9 mouse cellular contexts compared by ENCODE assay signal in genomic region chr3:54156316-54157000, GRCm38 (mm10). TPM values are rescaled to one million over a fixed set of nuclear protein-coding genes. Genes with fewer than 3 reads are reported as not detected.
DNase-seq lines count a peak whose midpoint lies in the region; ATAC-seq and TF ChIP-seq lines count a peak whose summit lies in the region.
"Had no signal": no experiment of that assay in that cellular context is flagged by ENCODE, and none has a peak within 500 bp of the region (broad histone marks: within the 10 kb centered on the region; RNA-seq: fewer than 3 reads in every experiment).

No protein-coding gene starts in this region.

- no peak for ATAC-seq in kidney, embryonic 16.5 days (ENCODE audit: low FRiP score, low TSS enrichment)
- peak; percentile 12; the same call in 1 of the 2 replicates for ATAC-seq in hindbrain, embryonic 12.5 days (ENCODE audit: low FRiP score)
- ATAC-seq in liver, postnatal 0 days: no peak
- no peak for ATAC-seq in stomach, postnatal 0 days (ENCODE audit: low FRiP score, low TSS enrichment)
- ATAC-seq: Patski had no signal

- no peak for DNase-seq in kidney, adult 8-10 months
- DNase-seq in embryo, embryonic 11 days: peak; percentile 35
- no peak for DNase-seq in liver, postnatal 0 days
- DNase-seq in stomach, postnatal 0 days (ENCODE audit: low spot score): peak; percentile 13
- no peak for DNase-seq in spleen, postnatal 14 days (ENCODE audit: low spot score in 2 of 2)
- DNase-seq in adrenal gland, adult 8-10 months: no peak

- H3K9me3 ChIP-seq in kidney, embryonic 16.5 days (ENCODE audit: low read length): no peaks in the 10 kb centered on the region
- no peaks in the 10 kb centered on the region for H3K9me3 ChIP-seq in hindbrain, embryonic 12.5 days (replicated peaks)
- H3K9me3 ChIP-seq in liver, postnatal 0 days (ENCODE audit: low read length): no peaks in the 10 kb centered on the region
- no peaks in the 10 kb centered on the region for H3K9me3 ChIP-seq in stomach, postnatal 0 days (ENCODE audit: control insufficient read depth, low read length)

- H3K9ac ChIP-seq in kidney, embryonic 16.5 days (replicated peaks; ENCODE audit: low read length): peak overlapping the region; percentile 58
- peak overlapping the region; percentile 51 for H3K9ac ChIP-seq in hindbrain, embryonic 12.5 days
- H3K9ac ChIP-seq in liver, postnatal 0 days (replicated peaks): no peak overlapping the region
- H3K9ac ChIP-seq in stomach, postnatal 0 days (ENCODE audit: low read length): peak overlapping the region; percentile 38

- TF ChIP-seq CTCF in liver, postnatal 0 days (IDR thresholded peaks at IDR 0.05; ENCODE audit: low read depth): no peak
- no peak for TF ChIP-seq CTCF in stomach, postnatal 0 days (IDR thresholded peaks at IDR 0.05; ENCODE audit: low read depth)

- 0% methylated on average over 28 of the region's 28 CpGs for whole genome bisulfite sequencing in kidney, embryonic 16.5 days
- under 1% methylated on average over 28 of the region's 28 CpGs for WGBS in hindbrain, embryonic 12.5 days
- 2% methylated on average over 28 of the region's 28 CpGs for WGBS in liver, postnatal 0 days (ENCODE audit: insufficient replicate concordance)
- WGBS in stomach, postnatal 0 days: under 1% methylated on average over 28 of the region's 28 CpGs

- no peak for TF ChIP-seq EP300 in liver, postnatal 0 days (IDR thresholded peaks at IDR 0.05; ENCODE audit: low read depth)
- TF ChIP-seq EP300 in stomach, postnatal 0 days (optimal IDR thresholded peaks at IDR 0.05): no peak

- H3K4me3 ChIP-seq in kidney, embryonic 16.5 days (ENCODE audit: low read length): peak overlapping the region; percentile 50
- H3K4me3 ChIP-seq in hindbrain, embryonic 12.5 days: peak overlapping the region; percentile 54
- H3K4me3 ChIP-seq in liver, postnatal 0 days (ENCODE audit: low read depth, low read length): peak overlapping the region; percentile 8; the same call in 1 of the 2 replicates
- H3K4me3 ChIP-seq in stomach, postnatal 0 days (ENCODE audit: low read depth, low read length): peak overlapping the region; percentile 42

- H3K4me1 ChIP-seq in kidney, embryonic 16.5 days (ENCODE audit: insufficient read depth, low read length): peaks cover 20% of the 10 kb centered on the region
- H3K4me1 ChIP-seq in hindbrain, embryonic 12.5 days: peaks cover 18% of the 10 kb centered on the region
- H3K4me1 ChIP-seq in liver, postnatal 0 days (ENCODE audit: insufficient read depth): no peaks in the 10 kb centered on the region
- no peaks in the 10 kb centered on the region for H3K4me1 ChIP-seq in stomach, postnatal 0 days (replicated peaks; ENCODE audit: control insufficient read depth, insufficient read depth)

- peaks cover 32% of the 10 kb centered on the region for H3K27me3 ChIP-seq in kidney, embryonic 16.5 days (ENCODE audit: insufficient read depth, low read length)
- peaks cover 24% of the 10 kb centered on the region for H3K27me3 ChIP-seq in hindbrain, embryonic 12.5 days
- peaks cover 30% of the 10 kb centered on the region for H3K27me3 ChIP-seq in liver, postnatal 0 days (ENCODE audit: insufficient read depth, low read length)
- no peaks in the 10 kb centered on the region for H3K27me3 ChIP-seq in stomach, postnatal 0 days (ENCODE audit: control insufficient read depth, insufficient read depth, low read length)

- no peak overlapping the region for H3K27ac ChIP-seq in kidney, embryonic 16.5 days (ENCODE audit: low read length)
- H3K27ac ChIP-seq in hindbrain, embryonic 12.5 days: no peak overlapping the region
- H3K27ac ChIP-seq in liver, postnatal 0 days (ENCODE audit: low read depth): no peak overlapping the region
- no peak overlapping the region for H3K27ac ChIP-seq in stomach, postnatal 0 days (replicated peaks)

- no peaks in the 10 kb centered on the region for H3K36me3 ChIP-seq in kidney, embryonic 16.5 days (ENCODE audit: insufficient read depth, low read length)
- no peaks in the 10 kb centered on the region for H3K36me3 ChIP-seq in hindbrain, embryonic 12.5 days
- H3K36me3 ChIP-seq in liver, postnatal 0 days (replicated peaks; ENCODE audit: insufficient read depth, low read length): no peaks in the 10 kb centered on the region
- no peaks in the 10 kb centered on the region for H3K36me3 ChIP-seq in stomach, postnatal 0 days (ENCODE audit: control insufficient read depth, insufficient read depth, low read length)

- peak overlapping the region; percentile 94 for H3K4me2 ChIP-seq in kidney, embryonic 16.5 days (replicated peaks; ENCODE audit: low read depth, low read length)
- H3K4me2 ChIP-seq in hindbrain, embryonic 12.5 days (replicated peaks): peak overlapping the region; percentile 96
- H3K4me2 ChIP-seq in liver, postnatal 0 days (ENCODE audit: low read depth, low read length): peak overlapping the region; percentile 26
- H3K4me2 ChIP-seq in stomach, postnatal 0 days (replicated peaks; ENCODE audit: low read depth): peak overlapping the region; percentile 69

RNA-seq across cellular contexts. Expression of gene Trpc4, which starts 0.6 kb away (rescaled TPM):
- polyA plus RNA-seq in kidney, embryonic 16.5 days (2015; fragmentation: Nextera tagmentation; extraction: Ambion mirVana): 0.71 and 0.85 TPM in 2 replicates
- 1.7 and 2.1 TPM in 2 replicates for polyA plus RNA-seq in hindbrain, embryonic 12.5 days (2016; fragmentation: Nextera tagmentation; extraction: Ambion mirVana)
- polyA plus RNA-seq in liver, postnatal 0 days (2015; fragmentation: Nextera tagmentation; extraction: Ambion mirVana): not detected in 2 replicates
- polyA plus RNA-seq in stomach, postnatal 0 days (2015; fragmentation: Nextera tagmentation; extraction: Ambion mirVana): 1.3 TPM in 2 replicates
- total RNA-seq in adrenal gland, adult 8-10 months (2022): under 1 TPM; 0.37 to 0.84 (median 0.43) TPM

Comparison
In these comparisons a context has a peak if more than half of its experiments do, and no peak if none do; other contexts are left out.
1. H3K4me2 ChIP-seq: peak in every context shown above with its lines; median percentile 96 in hindbrain, embryonic 12.5 days; 94 in kidney, embryonic 16.5 days; 69 in stomach, postnatal 0 days; 26 in liver, postnatal 0 days.
2. DNase-seq: peak in embryo, embryonic 11 days (single experiment) and stomach, postnatal 0 days (single experiment); none in kidney, adult 8-10 months (0 of 2), liver, postnatal 0 days (single experiment), spleen, postnatal 14 days (0 of 2) and adrenal gland, adult 8-10 months (single experiment).
3. Peak in every context shown above with its lines, with median percentiles within 50 percentile points of each other: H3K4me3 ChIP-seq.